Mouse (Mus musculus) frontal cortex, adult (tissue): ENCODE results near the gene Fbxo47.
"Not testable (repeated sequence)": the region's sequence is repeated elsewhere in the genome, so short reads cannot be mapped to it uniquely, and the experiment has no call there.

Experiments used
- ATAC-seq: cut with Nextera tagmentation; 2 replicates; pipeline ENCODE4 v1.9.2; 2017; ENCODE audit warnings: mild to moderate bottlenecking, moderate library complexity, mixed read lengths; ENCODE audit not compliant: low TSS enrichment

The Fbxo47 gene

DNA sequence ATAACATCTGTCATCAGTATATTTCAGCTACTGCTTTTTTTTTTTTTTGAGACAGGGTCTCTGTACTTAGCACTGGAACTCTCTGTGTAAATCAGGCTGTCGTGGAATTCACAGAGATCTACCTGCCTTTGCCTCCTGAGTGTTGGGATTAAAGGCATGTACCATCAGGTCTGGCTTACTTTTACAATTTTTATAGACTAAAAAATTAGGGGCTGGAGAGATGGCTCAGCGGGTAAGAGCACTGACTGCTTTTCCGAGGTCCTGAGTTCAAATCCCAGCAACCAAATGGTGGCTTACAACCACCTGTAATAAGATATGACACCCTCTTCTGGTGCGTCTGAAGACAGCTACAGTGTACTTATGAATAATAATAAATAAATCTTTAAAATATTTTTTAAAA is 3.6 kb downstream of the Fbxo47 start:
- no peak for ATAC-seq

DNA sequence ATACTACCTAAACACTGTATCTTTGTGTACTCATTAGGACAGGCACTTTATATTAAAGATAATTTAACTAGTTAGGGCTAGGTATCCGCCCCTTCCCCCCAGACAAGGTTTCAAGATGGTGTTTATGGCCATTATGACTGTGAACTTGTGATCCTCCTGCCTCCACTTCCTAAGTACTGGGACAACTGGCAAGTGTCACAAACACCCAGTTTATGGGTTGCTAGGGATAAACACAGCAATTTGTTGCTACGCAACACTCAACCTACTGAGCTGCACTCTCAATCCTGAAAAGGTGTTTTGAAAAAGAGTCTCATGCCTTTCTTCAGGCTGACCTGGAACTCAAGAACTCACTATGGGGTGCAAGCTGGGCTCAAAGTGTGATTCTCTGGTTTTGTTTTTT is 6.6 kb downstream of the Fbxo47 start:
- ATAC-seq, result no peak

DNA sequence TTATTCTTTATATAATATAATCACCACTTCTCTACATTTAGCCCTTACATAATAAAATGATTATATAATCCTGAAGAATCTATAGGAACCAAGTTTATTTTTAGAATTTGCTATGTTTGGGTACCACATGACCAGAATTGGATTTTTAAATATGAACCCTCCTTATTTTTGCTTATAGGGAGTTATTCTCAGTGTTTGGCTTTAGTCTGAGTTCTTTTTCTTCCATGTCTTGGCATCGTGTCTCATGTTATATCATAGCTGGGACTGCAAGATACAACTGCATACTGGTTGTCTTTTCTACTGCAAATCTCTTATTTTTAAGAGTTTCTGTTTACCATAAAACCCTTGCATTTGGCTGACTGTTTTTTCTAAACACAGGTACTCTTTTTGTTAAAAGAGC is 9.6 kb downstream of the Fbxo47 start:
- ATAC-seq, result peak; percentile 83

DNA sequence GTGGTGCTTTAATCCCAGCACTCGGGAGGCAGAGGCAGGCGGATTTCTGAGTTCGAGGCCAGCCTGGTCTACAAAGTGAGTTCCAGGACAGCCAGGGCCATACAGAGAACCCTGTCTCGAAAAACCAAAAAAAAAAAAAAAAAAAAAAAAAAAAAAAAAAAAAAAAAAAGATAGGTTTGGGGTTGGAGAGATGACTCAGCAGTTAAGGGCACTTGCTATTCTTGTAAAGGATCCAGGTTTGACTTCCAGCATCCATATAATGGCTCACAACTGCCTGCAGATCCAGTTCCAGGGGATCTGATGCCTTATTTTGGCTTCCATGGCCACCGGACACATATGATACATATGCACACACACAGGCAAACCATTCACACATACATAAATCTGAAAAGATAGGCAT is 11.6 kb downstream of the Fbxo47 start:
- ATAC-seq, result not testable (repeated sequence)

DNA sequence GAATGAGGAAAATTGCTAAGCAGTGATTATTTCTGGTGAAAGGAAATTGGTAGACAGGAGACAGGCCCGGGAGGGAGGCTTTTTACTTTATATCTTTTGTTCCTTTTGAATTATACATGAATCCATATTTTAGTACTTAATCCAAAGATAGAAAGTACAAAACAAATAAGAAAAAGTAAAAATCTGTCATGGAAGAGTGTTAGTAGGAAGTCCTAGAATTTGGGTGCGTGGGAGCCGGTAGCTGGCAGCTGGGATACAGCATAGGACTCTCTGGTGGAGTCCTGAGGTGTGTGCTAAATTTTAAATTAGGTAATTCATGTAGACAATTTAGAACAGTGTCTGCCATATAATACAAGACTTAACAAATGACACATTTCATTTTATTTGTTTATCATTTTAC is 16.4 kb downstream of the Fbxo47 start:
- peak; percentile 89 for ATAC-seq

DNA sequence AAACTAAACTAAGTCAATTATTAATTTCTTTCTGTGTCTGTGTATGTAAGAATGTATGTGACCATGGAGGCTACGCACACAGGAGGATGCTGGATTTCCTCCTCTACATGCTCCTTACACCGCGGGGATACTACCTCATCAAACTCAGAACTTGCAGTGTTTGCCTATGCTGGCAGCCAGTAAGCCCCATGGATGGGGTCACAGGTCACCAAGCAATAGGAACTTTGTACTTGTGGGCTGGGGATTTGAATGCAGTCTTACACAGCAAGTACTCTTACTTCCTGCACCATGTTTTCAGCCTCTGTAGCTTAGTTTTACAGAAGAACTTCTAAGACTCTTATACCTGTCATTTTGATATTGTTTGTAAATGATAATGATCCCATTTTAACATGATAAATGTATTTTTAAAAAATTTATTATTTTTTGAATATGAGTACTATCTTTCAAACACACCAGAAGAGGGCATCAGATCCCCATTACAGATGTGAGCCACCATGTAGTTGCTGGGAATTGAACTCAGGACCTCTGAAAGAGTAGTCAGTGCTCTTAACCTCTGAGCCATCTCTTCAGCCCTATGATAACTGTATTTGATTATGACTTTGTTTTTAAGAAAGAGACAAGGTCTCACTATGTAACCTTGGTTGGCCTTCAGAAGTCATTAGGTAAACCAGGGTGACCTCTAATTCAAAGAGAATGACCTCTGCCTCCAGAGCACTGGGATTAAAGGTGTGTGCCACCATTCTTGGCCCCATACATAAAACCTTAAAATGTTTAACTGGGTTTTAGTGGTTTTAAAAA is 17.7 kb downstream of the Fbxo47 start:
- no peak for ATAC-seq

DNA sequence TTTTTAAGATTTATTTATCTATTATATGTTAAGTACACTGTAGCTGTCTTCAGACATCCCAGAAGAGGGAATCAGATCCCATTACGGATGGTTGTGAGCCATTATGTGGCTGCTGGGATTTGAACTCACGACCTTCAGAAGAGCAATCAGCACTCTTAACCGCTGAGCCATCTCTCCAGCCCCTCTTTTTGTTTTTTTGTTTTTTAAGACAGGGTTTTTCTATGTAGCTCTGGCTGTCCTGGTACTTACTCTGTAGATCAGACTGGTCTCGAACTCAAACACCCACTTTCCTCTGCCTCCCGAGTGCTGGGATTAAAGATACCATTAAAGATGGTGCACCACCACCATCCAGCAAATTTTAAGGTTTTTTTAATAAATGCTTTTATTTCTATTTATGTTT is 18.5 kb downstream of the Fbxo47 start:
- ATAC-seq, result no peak

DNA sequence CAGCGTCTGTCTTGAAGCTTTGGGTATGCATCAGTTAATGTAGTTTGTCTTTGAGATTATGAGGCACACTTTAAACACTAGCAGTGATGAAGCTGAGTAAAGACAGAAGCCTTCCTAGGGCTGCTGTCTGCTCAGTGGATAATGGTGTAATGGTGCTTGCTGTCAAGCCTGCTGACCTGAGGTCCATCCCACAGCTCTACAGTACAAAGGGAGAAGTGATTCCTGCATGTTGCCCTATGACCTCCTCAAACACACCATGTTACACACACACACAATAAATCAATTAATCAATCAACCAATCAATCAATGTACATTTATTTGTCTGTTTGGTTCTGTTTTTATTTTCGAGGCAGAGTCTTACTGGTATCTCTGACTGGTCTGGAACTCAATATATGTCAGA is 21.8 kb downstream of the Fbxo47 start:
- no peak for ATAC-seq

DNA sequence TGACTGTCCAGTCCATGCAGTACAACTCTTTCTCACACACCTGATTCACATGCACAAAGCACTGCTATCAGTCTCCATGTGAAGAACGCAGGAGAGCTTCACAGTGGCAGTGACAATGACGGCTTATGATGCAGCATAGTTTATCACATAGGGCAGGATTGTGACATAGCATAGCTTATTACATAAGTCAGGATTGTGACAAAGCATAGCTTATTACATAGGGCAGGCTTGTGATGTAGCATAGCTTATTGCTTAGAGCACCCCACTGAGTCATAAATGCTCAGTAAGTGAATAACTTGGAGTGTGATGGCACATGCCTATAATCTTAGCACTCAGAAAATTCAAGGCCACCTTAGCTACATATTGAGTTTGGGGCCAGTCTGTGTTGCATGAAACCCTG is 28.5 kb downstream of the Fbxo47 start:
- ATAC-seq, result no peak

DNA sequence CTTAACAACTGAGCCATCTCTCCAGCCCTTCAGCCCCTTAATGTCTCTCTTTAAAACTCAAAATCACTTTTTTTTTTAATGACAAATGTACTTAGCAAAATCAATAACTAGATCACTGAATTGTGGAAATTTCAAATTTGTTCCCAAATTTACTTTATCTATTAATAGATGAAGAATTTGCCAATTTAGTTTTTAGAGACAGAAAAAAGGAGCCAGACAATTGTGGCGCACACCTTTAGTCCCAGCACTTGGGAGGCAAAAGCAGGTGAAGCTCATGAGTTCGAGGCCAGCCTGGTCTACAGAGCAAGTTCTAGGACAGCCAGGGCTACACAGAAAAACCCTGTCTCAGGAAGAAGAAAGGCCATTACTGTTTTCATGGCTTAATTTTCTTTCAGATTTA is 32.4 kb downstream of the Fbxo47 start:
- no peak for ATAC-seq

DNA sequence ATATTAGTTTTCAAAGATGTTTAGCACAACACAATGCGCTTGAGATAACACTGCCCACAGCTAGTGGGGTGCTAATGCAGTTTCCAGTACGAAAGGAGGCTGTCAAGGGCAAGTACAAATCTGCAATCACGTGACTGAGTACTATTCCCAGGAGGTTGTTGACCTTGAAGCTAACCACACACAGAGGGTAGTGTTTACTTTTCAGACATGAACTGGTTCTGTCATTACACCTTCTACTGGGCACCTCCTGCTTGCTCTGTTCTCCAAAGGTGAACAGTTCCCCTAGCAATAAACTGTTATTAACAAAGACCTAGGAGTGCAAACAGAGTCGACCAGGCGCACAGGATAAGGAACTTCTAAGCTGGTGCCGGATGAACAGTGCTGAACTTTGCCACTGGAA is 33.6 kb downstream of the Fbxo47 start:
- ATAC-seq, result no peak

DNA sequence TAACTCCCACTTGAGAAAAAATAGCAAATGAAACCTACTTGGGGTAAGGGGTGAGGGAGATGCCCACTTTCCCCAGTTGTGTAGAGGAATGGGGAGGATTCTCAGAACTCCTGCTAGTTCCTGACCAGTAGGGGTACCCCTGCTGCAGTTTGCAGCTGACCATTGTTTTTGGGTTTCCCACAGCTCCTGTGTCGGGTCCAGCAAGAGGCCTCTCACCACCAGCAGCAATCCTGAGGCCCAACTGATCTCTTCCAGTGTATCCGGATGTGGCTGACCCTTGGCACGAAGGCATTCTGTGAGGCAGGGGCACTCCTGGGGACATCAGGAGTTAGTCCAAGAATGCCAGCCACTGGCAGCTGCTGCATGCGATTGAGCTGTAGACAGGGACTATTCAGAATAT is 42.0 kb downstream of the Fbxo47 start:
- no peak for ATAC-seq

DNA sequence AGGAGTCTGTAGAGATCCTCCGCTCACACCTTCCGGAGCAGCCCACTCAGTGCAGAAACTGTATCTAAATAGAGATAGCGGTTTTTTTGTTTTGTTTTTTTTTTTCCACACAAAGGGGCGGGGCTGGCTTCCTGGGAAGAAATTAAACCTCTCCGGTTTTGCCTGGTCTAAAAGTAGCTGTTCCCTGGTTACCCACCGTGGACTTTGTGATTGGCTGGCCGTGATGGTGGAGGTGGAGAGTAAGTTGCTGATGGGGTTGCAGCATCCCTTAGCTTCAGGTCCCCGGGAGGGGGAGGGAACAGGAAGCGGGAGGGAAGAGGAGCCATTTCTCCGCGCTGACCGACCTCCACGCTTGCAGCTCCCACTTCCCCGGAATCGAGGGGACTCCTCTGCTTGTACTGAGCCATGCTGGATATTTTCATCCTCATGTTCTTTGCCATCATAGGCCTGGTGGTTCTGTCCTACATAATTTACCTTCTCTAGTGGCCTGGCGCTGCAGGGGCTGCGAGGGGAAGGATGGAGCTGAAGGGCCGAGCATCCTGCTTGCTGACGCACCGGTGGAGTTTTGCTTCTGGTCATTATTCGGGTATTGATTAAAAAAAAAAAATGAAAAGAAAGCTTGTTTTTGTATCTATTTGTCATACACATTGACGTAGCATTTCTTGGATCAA is 42.8 kb downstream of the Fbxo47 start:
- peak; percentile 91 for ATAC-seq

DNA sequence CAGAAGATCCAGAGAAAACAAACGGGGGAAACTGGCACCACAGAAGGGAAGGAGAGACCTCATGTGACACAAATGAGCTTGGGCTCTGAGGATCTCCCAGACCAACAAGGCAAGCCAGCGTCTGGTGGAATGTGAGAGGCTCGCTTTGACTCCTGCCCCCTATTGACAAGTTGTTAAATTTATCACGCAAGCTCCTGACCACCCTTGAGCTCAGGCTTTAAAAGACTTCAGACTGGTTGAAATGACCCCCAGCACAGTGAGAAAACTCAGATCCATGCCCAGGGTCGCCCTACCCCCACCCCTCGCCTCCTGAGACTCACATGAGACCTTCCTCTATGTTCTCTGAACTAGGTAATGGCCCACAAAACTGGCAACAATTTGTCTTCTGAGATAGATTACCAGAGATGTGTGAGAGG is 43.4 kb downstream of the Fbxo47 start, which contains the start of gene B230217C12Rik:
B230217C12Rik (plus strand) TSS at position 242 of the 416 bp plus-strand sequence.
- ATAC-seq, result no peak

DNA sequence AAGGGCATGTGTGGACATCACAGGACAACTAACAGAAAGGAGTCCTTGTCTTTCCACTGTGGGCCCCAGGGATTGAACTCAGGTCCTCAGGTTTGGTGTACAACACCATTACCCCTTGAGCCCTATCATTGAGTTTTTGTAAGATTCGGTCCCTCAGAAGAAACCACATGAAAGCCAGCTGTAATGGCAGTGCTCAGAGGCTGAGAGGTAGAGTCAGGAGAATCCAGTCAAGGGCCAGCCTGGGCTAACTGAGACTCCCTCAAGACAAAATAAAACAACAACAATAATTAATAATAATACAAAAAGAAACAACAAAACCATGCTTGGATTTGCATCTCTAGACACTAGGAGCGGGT is 43.8 kb downstream of the Fbxo47 start:
- ATAC-seq, result no peak

DNA sequence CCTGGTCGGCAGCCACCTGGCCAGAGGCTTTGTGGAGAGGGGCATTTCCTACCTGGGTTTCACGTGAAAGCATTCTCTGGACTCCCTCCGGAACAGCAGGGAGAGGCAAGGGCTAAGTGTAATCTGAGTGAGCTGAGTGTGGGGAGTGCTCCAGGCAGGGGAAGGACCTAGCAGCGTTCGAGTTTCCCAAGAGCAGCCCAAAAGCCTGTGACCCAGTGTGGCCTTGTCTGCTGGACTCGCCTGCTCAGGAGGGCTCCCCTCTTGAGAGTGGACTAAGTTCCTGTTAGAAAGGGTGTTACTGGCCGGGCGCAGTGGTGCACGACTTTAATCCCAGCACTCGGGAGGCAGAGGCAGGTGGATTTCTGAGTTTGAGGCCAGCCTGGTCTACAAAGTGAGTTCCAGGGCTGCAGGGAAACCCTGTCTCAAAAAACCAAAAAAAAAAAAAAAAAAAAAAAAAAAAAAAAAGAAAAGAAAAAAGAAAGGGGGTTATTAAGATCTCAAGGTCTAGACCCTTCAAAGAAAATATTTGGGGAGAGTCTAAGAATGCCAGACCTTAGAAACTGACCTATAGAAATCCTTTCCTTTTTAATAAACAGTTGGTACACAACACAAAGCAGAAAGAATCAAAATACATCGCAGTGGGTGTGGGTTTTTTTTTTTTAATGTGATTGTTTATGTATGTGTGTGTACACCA is 44.4 kb downstream of the Fbxo47 start:
- ATAC-seq, result no peak

DNA sequence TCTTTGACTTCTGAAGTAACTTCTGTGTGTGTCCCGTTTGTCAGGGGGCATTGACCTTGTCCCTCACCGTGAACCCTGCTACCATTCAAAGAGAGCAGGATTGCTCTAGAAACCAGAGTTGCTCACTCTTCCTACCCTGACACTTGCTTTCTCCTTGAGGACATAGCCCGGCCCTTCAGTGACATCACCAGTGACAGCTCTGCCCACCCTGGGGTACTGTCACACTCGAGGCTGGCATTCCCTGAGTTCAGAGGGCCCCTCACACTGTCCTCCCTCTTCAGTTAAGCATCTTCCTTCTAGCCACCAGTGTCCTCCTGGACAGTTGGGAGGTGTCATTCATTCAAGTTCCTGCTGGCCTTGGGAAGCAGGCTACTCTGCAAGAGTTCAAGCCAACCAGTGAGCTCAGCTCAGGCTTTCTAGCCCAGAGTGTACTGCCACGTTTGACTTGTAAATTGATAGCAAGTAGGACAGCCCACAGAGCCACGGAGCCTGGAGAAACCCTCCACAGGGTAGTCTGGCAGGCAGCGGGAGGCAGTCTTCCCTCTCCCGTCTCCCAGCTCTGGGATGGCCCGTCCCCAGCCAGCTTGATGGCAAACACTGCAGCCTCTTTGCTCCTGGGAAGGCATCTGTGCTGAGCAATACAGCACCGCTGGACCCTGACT is 45.0 kb downstream of the Fbxo47 start:
- 0 out of 2 replicates have a peak, but pooled peaks have one; percentile 16 for ATAC-seq

DNA sequence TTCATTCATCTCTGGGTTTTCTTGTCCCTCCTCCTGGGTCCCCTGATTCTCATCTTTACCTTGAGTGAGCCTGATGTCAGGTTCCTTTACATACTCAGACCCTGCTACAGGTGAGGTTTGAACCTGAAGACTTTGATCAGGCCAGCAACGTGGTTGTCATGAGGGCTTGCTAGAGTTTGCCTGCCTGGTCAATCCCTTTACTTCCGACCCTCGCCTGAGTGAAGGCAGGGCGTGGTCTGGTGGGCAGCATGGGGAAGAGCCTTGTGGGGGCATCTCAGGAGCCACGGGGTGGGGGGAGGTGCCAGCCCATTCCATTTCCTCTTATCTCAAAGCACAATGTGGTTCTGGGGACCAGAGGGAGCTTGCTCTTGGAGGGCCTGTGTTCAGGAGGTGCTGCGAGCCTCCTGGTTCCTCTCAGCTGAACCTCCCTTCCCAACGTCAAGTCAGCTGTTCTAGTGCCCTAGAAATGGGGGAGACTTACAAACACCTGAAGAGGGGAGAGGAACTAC is 46.3 kb downstream of the Fbxo47 start:
- ATAC-seq, result no peak

DNA sequence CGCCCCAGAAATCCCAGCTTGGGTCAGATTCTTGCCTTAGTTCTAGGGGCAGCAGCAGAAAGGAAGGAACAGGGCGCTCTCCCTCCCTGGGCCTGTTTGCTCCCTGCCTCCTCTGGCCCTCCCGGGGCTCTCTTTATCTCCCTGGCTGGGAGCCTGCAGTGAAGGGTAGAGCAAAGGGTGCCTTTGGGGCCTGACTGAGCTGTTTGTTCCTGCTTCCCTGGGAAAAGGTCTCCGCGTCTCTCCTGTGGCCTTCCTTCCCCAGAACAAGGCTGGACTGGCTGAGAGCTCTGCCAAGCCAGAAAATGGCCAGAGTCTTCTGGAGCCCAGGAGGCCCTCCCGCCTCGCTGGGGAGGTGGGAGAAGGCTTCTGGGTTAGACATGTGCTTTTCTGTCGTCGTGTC is 46.9 kb downstream of the Fbxo47 start:
- not testable (repeated sequence) for ATAC-seq

DNA sequence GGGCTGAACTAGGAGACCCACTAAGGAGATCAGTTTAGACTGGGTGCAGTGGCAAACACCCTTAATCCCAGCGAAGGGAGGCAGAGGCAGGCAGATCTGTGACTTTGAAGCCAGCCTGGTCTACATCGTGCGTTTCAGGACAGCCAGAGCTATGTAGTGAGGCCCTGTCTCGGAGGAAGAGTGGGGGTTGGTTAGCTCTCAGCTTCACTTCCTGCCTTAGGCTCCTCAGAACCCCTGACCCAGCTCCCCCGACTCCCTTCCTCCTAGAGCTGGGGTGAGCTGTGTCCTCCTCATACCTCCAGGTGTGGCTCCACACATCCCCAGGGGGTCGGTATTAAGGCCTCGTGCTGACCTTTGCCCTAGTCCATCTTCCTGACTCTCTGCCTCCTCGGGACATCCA is 47.4 kb downstream of the Fbxo47 start:
- ATAC-seq, result no peak

DNA sequence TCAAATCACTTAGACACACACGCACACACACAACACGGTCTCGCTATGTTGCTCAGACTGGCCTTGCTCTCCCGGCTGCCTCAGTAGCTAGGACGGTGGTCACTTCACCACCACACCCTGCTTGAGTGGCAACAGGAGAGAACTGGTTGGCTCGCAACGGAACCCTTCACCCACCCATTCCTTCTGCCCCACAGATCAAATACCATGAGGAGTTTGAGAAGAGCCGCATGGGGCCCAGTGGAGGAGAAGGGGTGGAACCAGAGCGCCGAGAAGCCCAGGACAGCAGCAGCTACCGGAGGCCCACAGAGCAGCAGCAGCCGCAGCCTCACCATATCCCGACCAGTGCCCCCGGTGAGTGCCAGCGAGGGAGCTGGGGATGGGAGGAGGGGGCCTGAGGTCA is 50.6 kb downstream of the Fbxo47 start:
- ATAC-seq, result no peak

DNA sequence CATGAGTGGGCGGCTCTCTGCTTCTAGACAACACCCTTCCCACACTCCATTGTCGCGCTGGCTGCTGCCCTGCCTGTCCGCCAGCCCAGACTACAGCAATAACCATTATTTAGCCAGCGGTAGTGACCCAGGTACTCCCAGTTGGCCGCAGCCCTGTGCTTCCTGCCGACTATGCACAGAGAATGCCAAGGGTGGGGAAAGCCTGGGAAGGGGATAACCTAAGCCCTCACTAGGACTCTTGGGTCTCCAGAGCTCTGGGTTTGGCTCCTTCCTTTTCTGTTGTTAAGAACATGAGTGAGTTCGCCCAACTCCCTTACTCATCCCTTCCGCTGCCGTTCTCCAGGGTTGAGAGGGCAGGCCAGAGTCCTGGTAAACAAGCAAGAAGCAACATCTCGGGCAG is 52.0 kb downstream of the Fbxo47 start:
- ATAC-seq, result peak; percentile 29; the same call in 1 of the 2 replicates
